Mouse (Mus musculus) myocyte (in vitro differentiated cells): ENCODE measurements around the gene Irs2. TPM values are rescaled to one million over a fixed set of nuclear protein-coding genes. Genes with fewer than 3 reads are reported as not detected.

Source experiments
- H3K27me3 ChIP-seq: one replicate; pipeline ENCODE4 v1.6.1; 2011; ENCODE audit not compliant: control insufficient read depth, insufficient read depth, insufficient read length
- H3K36me3 ChIP-seq: one replicate; pipeline ENCODE4 v1.6.1; 2011; ENCODE audit not compliant: control insufficient read depth, insufficient read depth
- H3K4me2 ChIP-seq: one replicate; pipeline ENCODE4 v1.6.1; 2011; ENCODE audit warnings: low read depth, control low read depth
- H3K4me3 ChIP-seq: one replicate; pipeline ENCODE4 v1.5.1; 2011; ENCODE audit warnings: mild to moderate bottlenecking, control low read depth, moderate library complexity
- H3K79me2 ChIP-seq: one replicate; pipeline ENCODE4 v1.6.1; 2011; ENCODE audit not compliant: control insufficient read depth, insufficient read depth
- H3ac ChIP-seq: one replicate; pipeline ENCODE4 v1.6.1; 2011; ENCODE audit not compliant: control insufficient read depth, insufficient read length
- CEBPB ChIP-seq: IDR thresholded peaks from 2 replicates; pipeline ENCODE4 v1.6.1; 2011; ENCODE audit warnings: mild to moderate bottlenecking, moderate library complexity; ENCODE audit not compliant: poor library complexity, insufficient read depth, severe bottlenecking
- E2F4 ChIP-seq: IDR thresholded peaks from one replicate; pipeline ENCODE4 v1.6.1; 2011; ENCODE audit warnings: mild to moderate bottlenecking, control low read depth, moderate library complexity; ENCODE audit not compliant: insufficient read depth
- MAX ChIP-seq: IDR thresholded peaks from one replicate; pipeline ENCODE4 v1.6.1; 2011; ENCODE audit warnings: low read depth, mild to moderate bottlenecking, control low read depth
- MYOD1 ChIP-seq, 3 experiments: IDR thresholded peaks; one replicate each; pipeline ENCODE4 v1.6.1; 2011; ENCODE audit warnings: control low read depth in 2 of 3, low read depth in 2 of 3, mild to moderate bottlenecking in 2 of 3, moderate library complexity in 1 of 3; ENCODE audit not compliant: insufficient read length in 2 of 3, control insufficient read depth in 1 of 3
- MYOG ChIP-seq, 3 experiments: IDR thresholded peaks; one replicate each; pipeline ENCODE4 v1.6.1; 2011; ENCODE audit warnings: control low read depth in 2 of 3, low read depth in 2 of 3, mild to moderate bottlenecking in 2 of 3; ENCODE audit not compliant: insufficient read length in 2 of 3, control insufficient read depth in 1 of 3, insufficient read depth in 1 of 3
- POLR2A ChIP-seq: IDR thresholded peaks from one replicate; pipeline ENCODE4 v1.6.1; 2011; ENCODE audit warnings: low read depth, mild to moderate bottlenecking, control low read depth, moderate library complexity; ENCODE audit not compliant: insufficient read length
- POLR2AphosphoS2 ChIP-seq: IDR thresholded peaks from one replicate; pipeline ENCODE4 v1.6.1; 2011; ENCODE audit warnings: low read depth, control low read depth; ENCODE audit not compliant: insufficient read length
- REST ChIP-seq: IDR thresholded peaks from one replicate; pipeline ENCODE4 v1.6.1; 2011; ENCODE audit warnings: mild to moderate bottlenecking, control low read depth, moderate library complexity; ENCODE audit not compliant: insufficient read depth, insufficient read length
- SRF ChIP-seq: IDR thresholded peaks from one replicate; pipeline ENCODE4 v1.6.1; 2011; ENCODE audit warnings: low read depth; ENCODE audit not compliant: control insufficient read depth, insufficient read length
- TCF12 ChIP-seq: IDR thresholded peaks from one replicate; pipeline ENCODE4 v1.6.1; 2011; ENCODE audit warnings: mild to moderate bottlenecking, control low read depth; ENCODE audit not compliant: poor library complexity, insufficient read depth, severe bottlenecking
- TCF3 ChIP-seq: IDR thresholded peaks from one replicate; pipeline ENCODE4 v1.6.1; 2011; ENCODE audit warnings: low read depth, control low read depth; ENCODE audit not compliant: insufficient read length
- USF1 ChIP-seq: IDR thresholded peaks from one replicate; pipeline ENCODE4 v1.6.1; 2011; ENCODE audit warnings: low read depth, mild to moderate bottlenecking, control low read depth, moderate library complexity
- polyA plus RNA-seq: library from polyadenylated mRNA; unstranded; fragments of >200 nt; fragmentation: generic; extraction: Trizol; gene quantifications from one replicate; pipeline ENCODE4 v1.2.1, GENCODE M21; 2012; ENCODE audit warnings: missing spikeins

Gene Irs2
- polyA plus RNA-seq, 1 experiment = 2.0 TPM

- Histone ChIP-seq H3K27me3 (no peaks in the 10 kb centered on the region), H3K79me2 (no peaks in the 10 kb centered on the region), H3K4me3 (no peak overlapping the region), H3ac (no peak overlapping the region), H3K4me2 (no peak overlapping the region), H3K36me3 (no peaks in the 10 kb centered on the region)
- TF ChIP-seq POLR2A (no peak), TCF3 (no peak), CEBPB (no peak), MYOG (IDR thresholded peaks at IDR 0.05; ENCODE audit: control insufficient read depth in 1 of 3, insufficient read depth in 1 of 3, insufficient read length in 2 of 3, low read depth in 2 of 3) (no peak), POLR2AphosphoS2 (no peak), USF1 (no peak), TCF12 (no peak), REST (no peak), E2F4 (no peak), MYOD1 (IDR thresholded peaks at IDR 0.05; ENCODE audit: control insufficient read depth in 1 of 3, insufficient read length in 2 of 3, low read depth in 2 of 3) (no peak), MAX (no peak), SRF (no peak)
Measured at GRCm38 (mm10) chr8:10971509-10971908, 36.7 kb downstream of the Irs2 start.

GRCm38 (mm10) chr8:10970496-10971456 is 37.5 kb downstream of the Irs2 start:
- Histone ChIP-seq H3ac (no peak overlapping the region), H3K4me2 (no peak overlapping the region), H3K79me2 (no peaks in the 10 kb centered on the region), H3K27me3 (no peaks in the 10 kb centered on the region), H3K4me3 (no peak overlapping the region), H3K36me3 (no peaks in the 10 kb centered on the region)
- TF ChIP-seq TCF3 = no peak
- TF ChIP-seq USF1 = no peak
- no peak for TF ChIP-seq SRF

- H3K27me3 ChIP-seq = no peaks in the 10 kb centered on the region
- no peaks in the 10 kb centered on the region for H3K36me3 ChIP-seq
- no peaks in the 10 kb centered on the region for H3K79me2 ChIP-seq
- H3K4me2 ChIP-seq = peak overlapping the region; percentile 12
- TF ChIP-seq SRF (no peak), POLR2AphosphoS2 (no peak), TCF12 (no peak), USF1 (no peak), POLR2A (no peak), MAX (no peak), CEBPB (no peak), TCF3 (no peak), MYOG (IDR thresholded peaks at IDR 0.05; ENCODE audit: control insufficient read depth in 1 of 3, insufficient read depth in 1 of 3, insufficient read length in 2 of 3, low read depth in 2 of 3) (no peak), E2F4 (no peak), REST (no peak), MYOD1 (IDR thresholded peaks at IDR 0.05; ENCODE audit: control insufficient read depth in 1 of 3, insufficient read length in 2 of 3, low read depth in 2 of 3) (no peak)
- no peak overlapping the region for H3K4me3 ChIP-seq
- no peak overlapping the region for H3ac ChIP-seq
Measured at GRCm38 (mm10) chr8:10968687-10969086, 39.6 kb downstream of the Irs2 start.

GRCm38 (mm10) chr8:10965401-10966117 is 42.7 kb downstream of the Irs2 start:
- H3ac ChIP-seq = no peak overlapping the region
- H3K27me3 ChIP-seq = no peaks in the 10 kb centered on the region
- H3K79me2 ChIP-seq = no peaks in the 10 kb centered on the region
- H3K4me2 ChIP-seq = peak overlapping the region; percentile 63
- H3K36me3 ChIP-seq = no peaks in the 10 kb centered on the region
- H3K4me3 ChIP-seq = no peak overlapping the region
- TF ChIP-seq MYOG (IDR thresholded peaks at IDR 0.05; ENCODE audit: control insufficient read depth in 1 of 3, insufficient read depth in 1 of 3, insufficient read length in 2 of 3, low read depth in 2 of 3) (no peak), TCF12 (no peak), SRF (no peak), USF1 (no peak), MAX (no peak)
